8 mouse cellular contexts compared by ENCODE assay signal in genomic region chr5:124353011-124353725, GRCm38 (mm10). TPM values are rescaled to one million over a fixed set of nuclear protein-coding genes. Genes with fewer than 3 reads are reported as not detected.
A peak's percentile ranks its signal among the peaks of the same experiment; 100 is the strongest.
DNase-seq lines count a peak whose midpoint lies in the region; ATAC-seq and TF ChIP-seq lines count a peak whose summit lies in the region.

No protein-coding gene starts in this region.

- H3K4me2 ChIP-seq in heart, embryonic 14.5 days (ENCODE audit: low read length), result peak overlapping the region; percentile 98
- H3K4me2 ChIP-seq in limb, embryonic 14.5 days (replicated peaks; ENCODE audit: low read depth, low read length, severe bottlenecking), result peak overlapping the region; percentile 93
- peak overlapping the region; percentile 93 for H3K4me2 ChIP-seq in neural tube, embryonic 13.5 days

- DNase-seq in cerebellum, adult 11-12 months, result peak; percentile 67
- DNase-seq in ES-E14 (ENCODE audit: low read depth, low spot score), result no peak
- DNase-seq in embryo, embryonic 11 days, result peak; percentile 57
- DNase-seq in limb, embryonic 14.5 days (ENCODE audit: low spot score), result no peak

- peaks cover 7 to 21% of the 10 kb centered on the region in 2 experiments; a peak in 3 of 4 replicates for H3K4me1 ChIP-seq in ES-E14 (ENCODE audit: control insufficient read depth in 2 of 2, insufficient read depth in 2 of 2, low read length in 2 of 2, poor library complexity in 1 of 2)
- H3K4me1 ChIP-seq in heart, embryonic 14.5 days (ENCODE audit: control insufficient read depth in 2 of 2, insufficient read depth in 2 of 2, low read length in 2 of 2), result peaks cover 17 to 21% of the 10 kb centered on the region in 2 experiments
- H3K4me1 ChIP-seq in limb, embryonic 14.5 days (ENCODE audit: control insufficient read depth, insufficient read depth, low read length), result peaks cover 18% of the 10 kb centered on the region
- H3K4me1 ChIP-seq in neural tube, embryonic 13.5 days (replicated peaks), result peaks cover 55% of the 10 kb centered on the region

- ATAC-seq in cerebellum, adult (ENCODE audit: insufficient number of reproducible peaks, low FRiP score, low TSS enrichment), result no peak
- ATAC-seq in heart, embryonic 14.5 days (ENCODE audit: insufficient number of reproducible peaks, insufficient read depth, low FRiP score, low read depth), result no peak
- ATAC-seq in limb, embryonic 14.5 days (ENCODE audit: low FRiP score, low read depth), result no peak
- ATAC-seq in neural tube, embryonic 13.5 days (ENCODE audit: low read depth), result no peak
- no peak for ATAC-seq in monocyte, adult 5-6 weeks (replicated peaks; ENCODE audit: insufficient number of reproducible peaks, low FRiP score, low TSS enrichment, poor library complexity, severe bottlenecking)

- WGBS in heart, embryonic 14.5 days, result under 1% methylated on average over 28 of the region's 32 CpGs
- 5% methylated on average over 27 of the region's 32 CpGs for WGBS in limb, embryonic 14.5 days
- WGBS in neural tube, embryonic 13.5 days, result under 1% methylated on average over 32 of the region's 32 CpGs

- H3K36me3 ChIP-seq in ES-E14 (ENCODE audit: control insufficient read depth, insufficient read depth, low read length, poor library complexity, severe bottlenecking), result peaks cover 19% of the 10 kb centered on the region
- H3K36me3 ChIP-seq in heart, embryonic 14.5 days (ENCODE audit: control insufficient read depth, insufficient read depth, low read length), result peaks cover 21% of the 10 kb centered on the region
- peaks cover 16% of the 10 kb centered on the region for H3K36me3 ChIP-seq in limb, embryonic 14.5 days (ENCODE audit: control insufficient read depth, insufficient read depth, low read length)
- peaks cover 18% of the 10 kb centered on the region for H3K36me3 ChIP-seq in neural tube, embryonic 13.5 days

- no peaks in the 10 kb centered on the region for H3K9me3 ChIP-seq in ES-E14 (ENCODE audit: control insufficient read depth, insufficient read depth, low read depth, low read length)
- H3K9me3 ChIP-seq in heart, embryonic 14.5 days (ENCODE audit: control insufficient read depth, low read length), result no peaks in the 10 kb centered on the region
- no peaks in the 10 kb centered on the region for H3K9me3 ChIP-seq in limb, embryonic 14.5 days (ENCODE audit: control insufficient read depth, low read length)
- no peaks in the 10 kb centered on the region for H3K9me3 ChIP-seq in neural tube, embryonic 13.5 days

- peak overlapping the region; percentile 100 for H3K9ac ChIP-seq in ES-E14 (ENCODE audit: insufficient read depth, low read depth, low read length, poor library complexity, severe bottlenecking)
- peak overlapping the region; percentile 100 for H3K9ac ChIP-seq in heart, embryonic 14.5 days (ENCODE audit: low read length)
- H3K9ac ChIP-seq in limb, embryonic 14.5 days (ENCODE audit: low read depth, low read length, severe bottlenecking), result peak overlapping the region; percentile 100
- H3K9ac ChIP-seq in neural tube, embryonic 13.5 days, result peak overlapping the region; percentile 99

- H3K4me3 ChIP-seq in ES-E14 (ENCODE audit: insufficient read depth in 1 of 2, low read depth in 1 of 2, low read length in 2 of 2, poor library complexity in 1 of 2, severe bottlenecking in 1 of 2), result peak overlapping the region; percentile 87 to 99
- peak overlapping the region; percentile 85 to 93 for H3K4me3 ChIP-seq in heart, embryonic 14.5 days (ENCODE audit: control insufficient read depth in 1 of 2, insufficient read depth in 1 of 2, low read depth in 1 of 2, low read length in 2 of 2)
- H3K4me3 ChIP-seq in limb, embryonic 14.5 days (replicated peaks; ENCODE audit: low read length), result peak overlapping the region; percentile 96
- H3K4me3 ChIP-seq in neural tube, embryonic 13.5 days, result peak overlapping the region; percentile 82

- H3K27me3 ChIP-seq in heart, embryonic 14.5 days (ENCODE audit: control insufficient read depth, insufficient read depth, low read length), result no peaks in the 10 kb centered on the region
- no peaks in the 10 kb centered on the region for H3K27me3 ChIP-seq in limb, embryonic 14.5 days (ENCODE audit: control insufficient read depth, insufficient read depth, low read length)
- no peaks in the 10 kb centered on the region for H3K27me3 ChIP-seq in neural tube, embryonic 13.5 days

- in situ Hi-C loops in ES-E14 (cut with MboI; ENCODE audit: low sequenced_read_pairs in 2 of 2, unreplicated experiment in 2 of 2), result no loop called here

- TF ChIP-seq POLR2A in limb, embryonic 14.5 days (IDR thresholded peaks at IDR 0.05; ENCODE audit: borderline replicate concordance, extremely low read depth, insufficient read depth, insufficient read length), result no peak

- H3K27ac ChIP-seq in ES-E14 (ENCODE audit: insufficient read depth, low read depth, low read length, poor library complexity, severe bottlenecking), result peak overlapping the region; percentile 88
- H3K27ac ChIP-seq in heart, embryonic 14.5 days (replicated peaks in 1 of 2; ENCODE audit: control insufficient read depth in 1 of 2, insufficient read depth in 1 of 2, low read depth in 2 of 2, low read length in 2 of 2), result peak overlapping the region; percentile 94 to 98
- peak overlapping the region; percentile 98 for H3K27ac ChIP-seq in limb, embryonic 14.5 days (replicated peaks; ENCODE audit: low read depth, low read length)
- peak overlapping the region; percentile 100 for H3K27ac ChIP-seq in neural tube, embryonic 13.5 days (replicated peaks)

TF ChIP-seq in ES-E14, 5 proteins besides CTCF, POLR2A, EP300 and RAD21:
- TF ChIP-seq ZC3H11A (IDR thresholded peaks at IDR 0.05; ENCODE audit: borderline replicate concordance, low read depth, low read length), result no peak
- no peak for TF ChIP-seq MAFK (IDR thresholded peaks at IDR 0.05; ENCODE audit: insufficient read depth, low read depth, low read length)
- TF ChIP-seq ZNF384 (IDR thresholded peaks at IDR 0.05; ENCODE audit: low read depth, low read length), result no peak
- no peak for TF ChIP-seq CHD2 (IDR thresholded peaks at IDR 0.05; ENCODE audit: low read depth, low read length)
- TF ChIP-seq HCFC1 (IDR thresholded peaks at IDR 0.05; ENCODE audit: borderline replicate concordance, insufficient read depth, low read length), result no peak

RNA-seq across cellular contexts. Expression of gene Cdk2ap1, which starts 9.7 kb away (rescaled TPM):
- 146 and 156 TPM in 2 replicates for total RNA-seq in ES-E14 (2012; rRNA removed)
- 133 and 135 TPM in 2 replicates for polyA plus RNA-seq in heart, embryonic 14.5 days (2014; fragmentation: Nextera tagmentation; extraction: Ambion mirVana)
- polyA plus RNA-seq in limb, embryonic 14.5 days (2012; rRNA removed), result 379 and 405 TPM in 2 replicates
- 122 and 234 TPM in 2 replicates for polyA plus RNA-seq in limb, embryonic 14.5 days (2014; fragmentation: Nextera tagmentation; extraction: Ambion mirVana)
- 90.3 and 94.3 TPM in 2 replicates for polyA plus RNA-seq in neural tube, embryonic 13.5 days (2015; fragmentation: Nextera tagmentation; extraction: Ambion mirVana)
- 91.4 to 168 TPM (median 101 TPM) in 3 replicates for total RNA-seq in monocyte, adult 5-6 weeks (2017)

RNA-seq across cellular contexts. Expression of gene 2810006K23Rik, which starts 25.3 kb away (rescaled TPM):
- 4.3 and 7.3 TPM in 2 replicates for total RNA-seq in ES-E14 (2012; rRNA removed)
- 14.3 and 15.5 TPM in 2 replicates for polyA plus RNA-seq in heart, embryonic 14.5 days (2014; fragmentation: Nextera tagmentation; extraction: Ambion mirVana)
- 11.8 and 12.3 TPM in 2 replicates for polyA plus RNA-seq in limb, embryonic 14.5 days (2012; rRNA removed)
- polyA plus RNA-seq in limb, embryonic 14.5 days (2014; fragmentation: Nextera tagmentation; extraction: Ambion mirVana), result 9.7 and 10.4 TPM in 2 replicates
- polyA plus RNA-seq in neural tube, embryonic 13.5 days (2015; fragmentation: Nextera tagmentation; extraction: Ambion mirVana), result 16.0 and 17.0 TPM in 2 replicates
- total RNA-seq in monocyte, adult 5-6 weeks (2017), result 4.0 to 18.6 TPM (median 6.7 TPM) in 3 replicates

RNA-seq across cellular contexts. Expression of gene Mphosph9, which starts 25.4 kb away (rescaled TPM):
- total RNA-seq in ES-E14 (2012; rRNA removed), result 15.8 and 18.0 TPM in 2 replicates
- 11.7 and 14.4 TPM in 2 replicates for polyA plus RNA-seq in heart, embryonic 14.5 days (2014; fragmentation: Nextera tagmentation; extraction: Ambion mirVana)
- 10.2 and 11.0 TPM in 2 replicates for polyA plus RNA-seq in limb, embryonic 14.5 days (2012; rRNA removed)
- polyA plus RNA-seq in limb, embryonic 14.5 days (2014; fragmentation: Nextera tagmentation; extraction: Ambion mirVana), result 9.5 and 12.2 TPM in 2 replicates
- polyA plus RNA-seq in neural tube, embryonic 13.5 days (2015; fragmentation: Nextera tagmentation; extraction: Ambion mirVana), result 13.5 and 14.5 TPM in 2 replicates
- 8.3 to 21.1 TPM (median 12.8 TPM) in 3 replicates for total RNA-seq in monocyte, adult 5-6 weeks (2017)

Comparison
In these comparisons a context has a peak if more than half of its experiments do, and no peak if none do; other contexts are left out.
1. DNase-seq: peak in cerebellum, adult 11-12 months (single experiment) and embryo, embryonic 11 days (single experiment); none in ES-E14 (single experiment) and limb, embryonic 14.5 days (single experiment).
2. Peak in every context shown above with its lines, with median percentiles within 50 percentile points of each other: H3K27ac ChIP-seq, H3K4me3 ChIP-seq, H3K9ac ChIP-seq and H3K4me2 ChIP-seq.